ENCODE assay signal across 21 mouse cellular contexts in genomic region chr1:171235791-171236190, GRCm38 (mm10). TPM values are rescaled to one million over a fixed set of nuclear protein-coding genes. Genes with fewer than 3 reads are reported as not detected.
"Had no signal": no experiment of that assay in that cellular context is flagged by ENCODE, and none has a peak within 500 bp of the region (broad histone marks: within the 10 kb centered on the region; RNA-seq: fewer than 3 reads in every experiment).

No protein-coding gene starts in this region.

- H3K9ac ChIP-seq: limb, embryonic 12.5 days; limb, embryonic 15.5 days; liver, embryonic 14.5 days; liver, postnatal 0 days; lung, embryonic 14.5 days; midbrain, embryonic 13.5 days; stomach, embryonic 15.5 days had no signal

- H3K4me2 ChIP-seq: limb, embryonic 12.5 days; limb, embryonic 15.5 days; liver, embryonic 11.5 days; lung, embryonic 14.5 days; midbrain, embryonic 13.5 days; stomach, embryonic 15.5 days had no signal

- H3K4me1 ChIP-seq: midbrain, embryonic 13.5 days; stomach, embryonic 15.5 days had no signal

- ATAC-seq: liver, postnatal 0 days; lung, postnatal 0 days; midbrain, embryonic 13.5 days; midbrain, embryonic 16.5 days had no signal

- H3K27me3 ChIP-seq: limb, embryonic 12.5 days; limb, embryonic 15.5 days; megakaryocyte, embryonic 14.5 days; midbrain, embryonic 13.5 days; stomach, embryonic 15.5 days had no signal

- DNase-seq: kidney, postnatal 14 days; kidney, postnatal 4 days; left cerebral cortex, postnatal 4 days; liver, postnatal 0 days; lung, embryonic 14.5 days; right cerebral cortex, adult 18-20 months; right cerebral cortex, postnatal 14 days; right cerebral cortex, postnatal 4 days; spleen, adult 18-20 months; thymus, postnatal 25 days had no signal

- H3K4me3 ChIP-seq: limb, embryonic 12.5 days; limb, embryonic 15.5 days; megakaryocyte, embryonic 14.5 days; midbrain, embryonic 10.5 days; midbrain, embryonic 13.5 days; stomach, embryonic 15.5 days had no signal

- H3K27ac ChIP-seq: limb, embryonic 12.5 days; limb, embryonic 15.5 days; liver, embryonic 14.5 days; midbrain, embryonic 10.5 days; midbrain, embryonic 13.5 days; stomach, embryonic 15.5 days had no signal

- H3K9me3 ChIP-seq: limb, embryonic 12.5 days; limb, embryonic 15.5 days; megakaryocyte, embryonic 14.5 days; midbrain, embryonic 10.5 days; midbrain, embryonic 13.5 days; stomach, embryonic 15.5 days had no signal

RNA-seq across cellular contexts. Expression of gene Apoa2, which starts 10.9 kb away (rescaled TPM):
- total RNA-seq: monocyte, adult 5-6 weeks had no signal

RNA-seq across cellular contexts. Expression of gene Adamts4, which starts 14.4 kb away (rescaled TPM):
- total RNA-seq: monocyte, adult 5-6 weeks had no signal
